Mouse (Mus musculus) kidney, embryonic 15.5 days (tissue): ENCODE measurements around the gene B230104I21Rik. TPM values are rescaled to one million over a fixed set of nuclear protein-coding genes. Genes with fewer than 3 reads are reported as not detected.

Source experiments
- polyA plus RNA-seq: library from polyadenylated mRNA; unstranded; fragments of >200 nt; fragmentation: Nextera tagmentation; extraction: Ambion mirVana; gene quantifications from 2 replicates; pipeline ENCODE4 v1.2.1, GENCODE M21; 2015

The B230104I21Rik gene
- polyA plus RNA-seq, 1 experiment from 2014 or later = not detected

Other genes with a start within 250 kb of the B230104I21Rik start
- 0.23 and 0.31 TPM in 2 replicates for gene Trp73, start 195.9 kb upstream of the B230104I21Rik start, polyA plus RNA-seq
- gene Wrap73, start 193.8 kb upstream of the B230104I21Rik start, polyA plus RNA-seq = 39.7 and 42.1 TPM in 2 replicates
- 118 TPM in 2 replicates for gene Tprgl, start 175.5 kb upstream of the B230104I21Rik start, polyA plus RNA-seq
- 10.8 and 14.2 TPM in 2 replicates for gene Megf6, start 165.4 kb upstream of the B230104I21Rik start, polyA plus RNA-seq
- gene Arhgef16, start 34.5 kb upstream of the B230104I21Rik start, polyA plus RNA-seq = 32.2 and 34.2 TPM in 2 replicates